ENCODE assay signal across 25 mouse cellular contexts in genomic region chr9:22416187-22416586, GRCm38 (mm10). TPM values are rescaled to one million over a fixed set of nuclear protein-coding genes. Genes with fewer than 3 reads are reported as not detected.
DNase-seq lines count a peak whose midpoint lies in the region; TF ChIP-seq lines count a peak whose summit lies in the region.
"Had no signal": no experiment of that assay in that cellular context is flagged by ENCODE, and none has a peak within 500 bp of the region (broad histone marks: within the 10 kb centered on the region; RNA-seq: fewer than 3 reads in every experiment).

No protein-coding gene starts in this region.

- H3K4me3 ChIP-seq in CH12.LX (replicated peaks in 1 of 3; ENCODE audit: low read depth in 2 of 3, low read length in 2 of 3, poor library complexity in 1 of 3) (no peak overlapping the region), MEL (ENCODE audit: control insufficient read depth in 1 of 2, insufficient read depth in 1 of 2, low read depth in 2 of 2, low read length in 2 of 2) (no peak overlapping the region)
- H3K4me3 ChIP-seq in embryonic facial prominence, embryonic 10.5 days: no peak overlapping the region

- no peak overlapping the region for H3K27ac ChIP-seq in CH12.LX (ENCODE audit: insufficient read depth, low read depth)
- no peak overlapping the region for H3K27ac ChIP-seq in MEL (ENCODE audit: control insufficient read depth, low read depth, low read length)
- no peak overlapping the region for H3K27ac ChIP-seq in embryonic facial prominence, embryonic 10.5 days (replicated peaks)

- no peaks in the 10 kb centered on the region for H3K79me2 ChIP-seq in CH12.LX (replicated peaks; ENCODE audit: control insufficient read depth, extremely low read depth, insufficient read depth, poor library complexity, severe bottlenecking)
- H3K79me2 ChIP-seq in MEL (ENCODE audit: control insufficient read depth, insufficient read depth, low read length, poor library complexity): no peaks in the 10 kb centered on the region; the same call in 1 of the 2 replicates

- no peak overlapping the region for H3K9ac ChIP-seq in CH12.LX (ENCODE audit: insufficient read depth, low read depth)
- H3K9ac ChIP-seq in MEL (ENCODE audit: control insufficient read depth, low read depth, low read length, poor library complexity, severe bottlenecking): no peak overlapping the region

- dilution Hi-C loops in CH12.LX (cut with MboI; ENCODE audit: extremely low pct_ligation_motif_present, extremely low pct_unique_long_range_greater_than_20kb, low sequenced_read_pairs): no loop called here

- H3K27me3 ChIP-seq in CH12.LX (replicated peaks) (peaks cover 2% of the 10 kb centered on the region), MEL (ENCODE audit: control insufficient read depth in 1 of 2, insufficient read depth in 2 of 2, low read length in 2 of 2) (no peaks in the 10 kb centered on the region)
- H3K27me3 ChIP-seq in embryonic facial prominence, embryonic 10.5 days (replicated peaks; ENCODE audit: low read depth, poor library complexity, severe bottlenecking): peaks cover 24% of the 10 kb centered on the region
- H3K27me3 ChIP-seq: Patski had no signal

- intact Hi-C loops in heart, postnatal 14 days (cut with DNase I): no loop called here

- TF ChIP-seq EP300 in CH12.LX (IDR thresholded peaks at IDR 0.05; ENCODE audit: low read length) (no peak), MEL (IDR thresholded peaks at IDR 0.05; ENCODE audit: low read depth in 1 of 2, low read length in 2 of 2) (no peak)

- DNase-seq in CH12.LX (ENCODE audit: extremely low read depth) (no peak), MEL (ENCODE audit: low read depth, low spot score) (no peak)
- no peak for DNase-seq in embryonic facial prominence, embryonic 10.5 days (ENCODE audit: low spot score)
- no peak for DNase-seq in heart, postnatal 14 days
- DNase-seq: adrenal gland, adult 2 months; adrenal gland, adult 8-10 months; adrenal gland, postnatal 10 days; adrenal gland, postnatal 14 days; adrenal gland, postnatal 25 days; adrenal gland, postnatal 36 days; B cell, adult 2 months; cerebellum, adult 11 months; cerebellum, adult 11-12 months; cerebellum, adult 18-20 months; cerebellum, adult 2 months; cerebellum, adult 8-10 months had no signal

- in situ Hi-C loops in CH12.LX (cut with MboI; ENCODE audit: low pct_ligation_motif_present, low pct_unique_long_range_greater_than_20kb, low sequenced_read_pairs): no loop called here

- H3K4me1 ChIP-seq in CH12.LX (ENCODE audit: control insufficient read depth in 1 of 2, insufficient read depth in 2 of 2): peaks cover 0 to 7% of the 10 kb centered on the region in 2 experiments; a peak in 1 of 4 replicates
- H3K4me1 ChIP-seq in MEL (ENCODE audit: control insufficient read depth in 1 of 2, insufficient read depth in 2 of 2, low read length in 2 of 2): peaks cover 0 to 7% of the 10 kb centered on the region in 2 experiments; a peak in 1 of 4 replicates
- H3K4me1 ChIP-seq in embryonic facial prominence, embryonic 10.5 days: 0 out of 2 replicates have a peak, but pooled peaks cover 3% of the 10 kb centered on the region

- TF ChIP-seq RAD21 in CH12.LX (IDR thresholded peaks at IDR 0.05; ENCODE audit: low read depth, low read length): no peak
- TF ChIP-seq RAD21 in MEL (IDR thresholded peaks at IDR 0.05; ENCODE audit: low read depth, low read length): no peak

- TF ChIP-seq CTCF in CH12.LX (conservative IDR thresholded peaks at IDR 0.05 in 1 of 2, IDR thresholded peaks at IDR 0.05 in 1 of 2; ENCODE audit: low read depth in 2 of 2, low read length in 2 of 2) (no peak), MEL (IDR thresholded peaks at IDR 0.05 in 2 of 3, conservative IDR thresholded peaks at IDR 0.05 in 1 of 3; ENCODE audit: control insufficient read depth in 1 of 3, insufficient read depth in 1 of 3, low read depth in 2 of 3, low read length in 3 of 3, poor library complexity in 1 of 3, severe bottlenecking in 1 of 3) (no peak)

- no peak overlapping the region for H3K4me2 ChIP-seq in CH12.LX (ENCODE audit: insufficient read depth, low read depth, poor library complexity, severe bottlenecking)

- H3K36me3 ChIP-seq in CH12.LX (replicated peaks in 1 of 2; ENCODE audit: control insufficient read depth in 1 of 2, insufficient read depth in 1 of 2, low read length in 1 of 2) (no peaks in the 10 kb centered on the region), MEL (ENCODE audit: control insufficient read depth in 1 of 2, insufficient read depth in 2 of 2, low read length in 2 of 2) (peaks cover 0 to 2% of the 10 kb centered on the region in 2 experiments; a peak in 2 of 4 replicates)
- H3K36me3 ChIP-seq in embryonic facial prominence, embryonic 10.5 days (replicated peaks): no peaks in the 10 kb centered on the region

- H3K9me3 ChIP-seq in CH12.LX (replicated peaks; ENCODE audit: low read length): no peaks in the 10 kb centered on the region
- H3K9me3 ChIP-seq in MEL (replicated peaks; ENCODE audit: insufficient read depth, low read length): no peaks in the 10 kb centered on the region
- H3K9me3 ChIP-seq in embryonic facial prominence, embryonic 10.5 days: no peaks in the 10 kb centered on the region
- H3K9me3 ChIP-seq: G1E had no signal

- TF ChIP-seq POLR2A in CH12.LX (IDR thresholded peaks at IDR 0.05; ENCODE audit: low read depth, low read length) (no peak), MEL (IDR thresholded peaks at IDR 0.05; ENCODE audit: control insufficient read depth in 1 of 2, insufficient read depth in 1 of 2, low read depth in 1 of 2, low read length in 2 of 2, poor library complexity in 1 of 2) (no peak)

- 84% methylated on average over 3 of the region's 3 CpGs for WGBS in embryonic facial prominence, embryonic 10.5 days

TF ChIP-seq in CH12.LX, 34 proteins besides CTCF, POLR2A, EP300 and RAD21:
- TF ChIP-seq RCOR1 (conservative IDR thresholded peaks at IDR 0.05; ENCODE audit: low read depth, low read length) (no peak), NRF1 (IDR thresholded peaks at IDR 0.05; ENCODE audit: low read depth, low read length) (no peak), ZKSCAN1 (IDR thresholded peaks at IDR 0.05; ENCODE audit: borderline replicate concordance, low read depth, low read length) (peak; percentile 12; the same call in 1 of the 2 replicates)

TF ChIP-seq in MEL, 35 proteins besides CTCF, POLR2A, EP300 and RAD21:
- TF ChIP-seq MYC (IDR thresholded peaks at IDR 0.05; ENCODE audit: low read depth, low read length): no peak
- no peak for TF ChIP-seq ZC3H11A (IDR thresholded peaks at IDR 0.05; ENCODE audit: low read depth, low read length)
- TF ChIP-seq ELF1 (IDR thresholded peaks at IDR 0.05; ENCODE audit: low read depth, low read length): no peak
- no peak for TF ChIP-seq CHD1 (IDR thresholded peaks at IDR 0.05; ENCODE audit: low read depth, low read length)
- TF ChIP-seq ZKSCAN1 (IDR thresholded peaks at IDR 0.05; ENCODE audit: low read depth, low read length): peak; percentile 95
- no peak for TF ChIP-seq ZMIZ1 (IDR thresholded peaks at IDR 0.05; ENCODE audit: low read depth, low read length)
- TF ChIP-seq MAX (IDR thresholded peaks at IDR 0.05; ENCODE audit: low read length): no peak

RNA-seq across cellular contexts. Expression of gene 9530077C05Rik, which starts 4.9 kb away (rescaled TPM):
- total RNA-seq in CH12.LX (2012; rRNA removed) (0.46 and 0.93 TPM in 2 replicates), CH12.LX (2014; rRNA removed) (0.71 and 0.78 TPM in 2 replicates), MEL (2012; rRNA removed) (4.1 and 4.5 TPM in 2 replicates)
- polyA plus RNA-seq in CH12.LX (2012; ENCODE audit: insufficient read length, low read depth) (0.27 and 1.4 TPM in 2 replicates), MEL (2012; ENCODE audit: insufficient read depth in 1 of 2, insufficient read length in 2 of 2, low read depth in 1 of 2, low replicate concordance in 2 of 2, missing spikeins in 1 of 2) (1 to 10 TPM in 1 of 2 experiments, not detected in 1; 6.9 TPM)
- polyA plus RNA-seq in embryonic facial prominence, embryonic 10.5 days (2016; fragmentation: Nextera tagmentation; extraction: Ambion mirVana): 6.2 and 6.8 TPM in 2 replicates
- total RNA-seq in heart, postnatal 14 days (2021): under 1 TPM; 0.39 to 0.55 TPM

RNA-seq across cellular contexts. Expression of gene Anln, which starts 27.2 kb away (rescaled TPM):
- total RNA-seq in CH12.LX (2012; rRNA removed): 12.2 and 14.6 TPM in 2 replicates
- 15.7 and 16.2 TPM in 2 replicates for total RNA-seq in CH12.LX (2014; rRNA removed)
- 12.3 and 14.9 TPM in 2 replicates for polyA plus RNA-seq in CH12.LX (2012; ENCODE audit: insufficient read length, low read depth)
- total RNA-seq in MEL (2012; rRNA removed): 93.3 and 105 TPM in 2 replicates
- polyA plus RNA-seq in MEL (2012; ENCODE audit: insufficient read depth in 1 of 2, insufficient read length in 2 of 2, low read depth in 1 of 2, low replicate concordance in 2 of 2, missing spikeins in 1 of 2): 100 to 1,000 TPM in 1 of 2 experiments, 10 to 100 TPM in 1; 93.3 to 114 TPM
- 41.6 TPM in 2 replicates for polyA plus RNA-seq in embryonic facial prominence, embryonic 10.5 days (2016; fragmentation: Nextera tagmentation; extraction: Ambion mirVana)
- total RNA-seq in heart, postnatal 14 days (2021): 1 to 10 TPM; 6.0 to 9.2 TPM

RNA-seq across cellular contexts. Expression of gene Gm17545, which starts 37.9 kb away (rescaled TPM):
- total RNA-seq in CH12.LX (2012; rRNA removed) (not detected in 2 replicates), CH12.LX (2014; rRNA removed) (not detected in 2 replicates), MEL (2012; rRNA removed) (not detected in 2 replicates)
- polyA plus RNA-seq in CH12.LX (2012; ENCODE audit: insufficient read length, low read depth) (not detected in 2 replicates), MEL (2012; ENCODE audit: insufficient read depth in 1 of 2, insufficient read length in 2 of 2, low read depth in 1 of 2, low replicate concordance in 2 of 2, missing spikeins in 1 of 2) (not detected)
- polyA plus RNA-seq in embryonic facial prominence, embryonic 10.5 days (2016; fragmentation: Nextera tagmentation; extraction: Ambion mirVana): not detected in 2 replicates
- not detected for total RNA-seq in heart, postnatal 14 days (2021)
- total RNA-seq: adrenal gland, adult 18-20 months; adrenal gland, adult 2 months; adrenal gland, adult 8-10 months; adrenal gland, postnatal 10 days; adrenal gland, postnatal 14 days; adrenal gland, postnatal 25 days; adrenal gland, postnatal 36 days; adrenal gland, postnatal 4 days; ES-E14; G1E had no signal
- polyA plus RNA-seq: activated CD4-positive, CD25-positive, alpha-beta regulatory T cell, adult 4 months; adrenal gland, adult 2 months; brain, embryonic 14.5 days; C2C12; CD4-positive, CD25-positive, alpha-beta regulatory T cell, adult 4 months; cerebellum, adult 2 months; G1E; Patski had no signal

RNA-seq across cellular contexts. Expression of gene Rp9, which starts 53.4 kb away (rescaled TPM):
- total RNA-seq in CH12.LX (2012; rRNA removed) (75.5 and 86.9 TPM in 2 replicates), CH12.LX (2014; rRNA removed) (64.2 and 82.1 TPM in 2 replicates), MEL (2012; rRNA removed) (334 and 405 TPM in 2 replicates)
- polyA plus RNA-seq in CH12.LX (2012; ENCODE audit: insufficient read length, low read depth) (75.9 and 85.0 TPM in 2 replicates), MEL (2012; ENCODE audit: insufficient read depth in 1 of 2, insufficient read length in 2 of 2, low read depth in 1 of 2, low replicate concordance in 2 of 2, missing spikeins in 1 of 2) (100 to 1,000 TPM; 225 to 417 TPM)
- 46.9 and 51.0 TPM in 2 replicates for polyA plus RNA-seq in embryonic facial prominence, embryonic 10.5 days (2016; fragmentation: Nextera tagmentation; extraction: Ambion mirVana)
- total RNA-seq in heart, postnatal 14 days (2021): 10 to 100 TPM; 39.4 to 39.5 TPM

RNA-seq across cellular contexts. Expression of gene Bbs9, which starts 59.3 kb away (rescaled TPM):
- total RNA-seq in CH12.LX (2012; rRNA removed) (8.1 and 9.1 TPM in 2 replicates), CH12.LX (2014; rRNA removed) (7.8 and 8.5 TPM in 2 replicates), MEL (2012; rRNA removed) (15.1 and 18.5 TPM in 2 replicates)
- polyA plus RNA-seq in CH12.LX (2012; ENCODE audit: insufficient read length, low read depth) (6.9 and 8.5 TPM in 2 replicates), MEL (2012; ENCODE audit: insufficient read depth in 1 of 2, insufficient read length in 2 of 2, low read depth in 1 of 2, low replicate concordance in 2 of 2, missing spikeins in 1 of 2) (10 to 100 TPM in 1 of 2 experiments, not detected in 1; 19.5 TPM)
- polyA plus RNA-seq in embryonic facial prominence, embryonic 10.5 days (2016; fragmentation: Nextera tagmentation; extraction: Ambion mirVana): 11.9 and 12.9 TPM in 2 replicates
- total RNA-seq in heart, postnatal 14 days (2021): 10 to 100 TPM; 13.1 to 14.0 TPM

Comparison
In these comparisons a context has a peak if more than half of its experiments do, and no peak if none do; other contexts are left out.
1. Of the 35 proteins assayed by ChIP-seq in both MEL and CH12.LX: peak only in MEL: none; only in CH12.LX: none; in both: ZKSCAN1; in neither: 34.